Mouse (Mus musculus) adrenal gland, postnatal 10 days (tissue): ENCODE results near the gene Rpp21. TPM values are rescaled to one million over a fixed set of nuclear protein-coding genes. Genes with fewer than 3 reads are reported as not detected.

Source experiments
- DNase-seq: peaks from one replicate; pipeline ENCODE4 v3.0.0; 2021; ENCODE audit warnings: mixed read lengths
- long read RNA-seq, 2 experiments: library from polyadenylated mRNA; stranded (forward); transcript quantifications; one replicate each; pipeline ENCODE4 v2.0.0; 2021
- total RNA-seq, 2 experiments: library from RNA; stranded (reverse); gene quantifications; 2 replicates each; pipeline ENCODE4 v1.2.3; 2021

Gene Rpp21
- total RNA-seq, result 10 to 100 TPM; 38.3 to 48.1 TPM
- long read RNA-seq, experiment 1, transcript Rpp21-205 (4 exons, 579 nt), result minor isoform, 6 of 54 reads
- long read RNA-seq, experiment 1, transcript Rpp21-201 (5 exons, 729 nt), result major isoform, 34 of 54 reads
- long read RNA-seq, experiment 1, partial matches to known transcripts, result 1 of 54 reads
- long read RNA-seq, experiment 1, other reads (novel, unspliced or antisense), result 8 of 54 reads
- long read RNA-seq, experiment 2, transcript Rpp21-201 (5 exons, 729 nt), result major isoform, 35 of 44 reads
- long read RNA-seq, experiment 2, partial matches to known transcripts, result 0 of 44 reads
- long read RNA-seq, experiment 2, other reads (novel, unspliced or antisense), result 4 of 44 reads

GRCm38 (mm10) chr17:36257969-36258368, at the start of gene Rpp21:
Gene Rpp21 (minus strand): TSS chr17:36258069.
- no peak for DNase-seq

GRCm38 (mm10) chr17:36286390-36286789, 28.5 kb upstream of the Rpp21 start, which contains the start of gene H2-M10.2:
Gene H2-M10.2 (minus strand): TSS chr17:36286490.
- no peak for DNase-seq

- DNase-seq, result no peak
These were observed 23.8 kb upstream of the Rpp21 start for GRCm38 (mm10) chr17:36281521-36282245.

GRCm38 (mm10) chr17:36274776-36275175, 16.9 kb upstream of the Rpp21 start:
- no peak for DNase-seq

GRCm38 (mm10) chr17:36273796-36274195, 15.9 kb upstream of the Rpp21 start:
- no peak for DNase-seq

- DNase-seq, result no peak
These were observed 14.9 kb upstream of the Rpp21 start for GRCm38 (mm10) chr17:36272643-36273366.

- DNase-seq, result no peak
These were observed 13.9 kb upstream of the Rpp21 start, which contains the start of gene Trim39 for GRCm38 (mm10) chr17:36271586-36272256. Gene Trim39 (minus strand): TSS chr17:36272247.

GRCm38 (mm10) chr17:36270956-36271585, 13.2 kb upstream of the Rpp21 start:
- peak; percentile 91 for DNase-seq

GRCm38 (mm10) chr17:36265834-36266233, 8.0 kb upstream of the Rpp21 start:
- no peak for DNase-seq

GRCm38 (mm10) chr17:36264273-36264925, 6.5 kb upstream of the Rpp21 start:
- DNase-seq, result no peak

- no peak for DNase-seq
These were observed 3.8 kb upstream of the Rpp21 start for GRCm38 (mm10) chr17:36261511-36262166.

GRCm38 (mm10) chr17:36257241-36257947, 475 bp downstream of the Rpp21 start:
- peak; percentile 87 for DNase-seq

- DNase-seq, result no peak
These were observed 4.7 kb downstream of the Rpp21 start for GRCm38 (mm10) chr17:36253087-36253600.

- DNase-seq, result peak; percentile 48
These were observed 5.5 kb downstream of the Rpp21 start for GRCm38 (mm10) chr17:36252250-36252876.

GRCm38 (mm10) chr17:36248886-36249285, 9.0 kb downstream of the Rpp21 start:
- DNase-seq, result no peak

- DNase-seq, result no peak
These were observed 12.1 kb downstream of the Rpp21 start for GRCm38 (mm10) chr17:36245741-36246140.

GRCm38 (mm10) chr17:36244031-36244430, 13.8 kb downstream of the Rpp21 start:
- DNase-seq, result no peak

GRCm38 (mm10) chr17:36240637-36241213, 17.1 kb downstream of the Rpp21 start:
- DNase-seq, result no peak
